ENCODE assay signal across 12 mouse cellular contexts in genomic region chr9:112227174-112227573, GRCm38 (mm10). TPM values are rescaled to one million over a fixed set of nuclear protein-coding genes. Genes with fewer than 3 reads are reported as not detected.
A peak's percentile ranks its signal among the peaks of the same experiment; 100 is the strongest.
DNase-seq lines count a peak whose midpoint lies in the region; ATAC-seq and TF ChIP-seq lines count a peak whose summit lies in the region.
"Had no signal": no experiment of that assay in that cellular context is flagged by ENCODE, and none has a peak within 500 bp of the region (broad histone marks: within the 10 kb centered on the region; RNA-seq: fewer than 3 reads in every experiment).

No protein-coding gene starts in this region.

- no peak for TF ChIP-seq CTCF in cerebellum, adult 2 months (IDR thresholded peaks at IDR 0.05; ENCODE audit: borderline replicate concordance, insufficient read depth, low read depth, low read length)

- no peak for TF ChIP-seq POLR2A in cerebellum, adult 2 months (IDR thresholded peaks at IDR 0.05; ENCODE audit: borderline replicate concordance, insufficient read depth, low read length)

- DNase-seq in cerebellum, adult 2 months = peak in 1 of 2 experiments; percentile 39
- DNase-seq in cerebellum, adult 9-11 months = no peak
- DNase-seq in heart, postnatal 14 days = no peak
- DNase-seq in liver, embryonic 13.5 days = no peak
- no peak for DNase-seq in liver
- DNase-seq in embryo, embryonic 10 days (ENCODE audit: low spot score) = no peak
- DNase-seq: gastrocnemius, postnatal 14 days; kidney, postnatal 14 days had no signal

- peaks cover 21% of the 10 kb centered on the region for H3K4me1 ChIP-seq in cerebellum, adult 2 months (ENCODE audit: control insufficient read depth, insufficient read depth, low read length)
- H3K4me1 ChIP-seq in heart, embryonic 14.5 days (ENCODE audit: control insufficient read depth in 2 of 2, insufficient read depth in 2 of 2, low read length in 2 of 2) = peaks cover 0 to 4% of the 10 kb centered on the region in 2 experiments; a peak in 1 of 4 replicates
- H3K4me1 ChIP-seq in liver, embryonic 13.5 days (replicated peaks) = peaks cover 5% of the 10 kb centered on the region; the same call in 1 of the 2 replicates

- H3K27me3 ChIP-seq in cerebellum, adult 2 months (ENCODE audit: control insufficient read depth, insufficient read depth, low read length) = no peaks in the 10 kb centered on the region
- peaks cover 10% of the 10 kb centered on the region for H3K27me3 ChIP-seq in heart, embryonic 14.5 days (ENCODE audit: control insufficient read depth, insufficient read depth, low read length)
- peaks cover 3% of the 10 kb centered on the region for H3K27me3 ChIP-seq in liver, embryonic 13.5 days

- H3K4me3 ChIP-seq in cerebellum, adult 2 months (replicated peaks; ENCODE audit: insufficient read depth, low read depth, low read length) = peak overlapping the region; percentile 10
- H3K4me3 ChIP-seq in heart, embryonic 14.5 days (ENCODE audit: control insufficient read depth in 1 of 2, insufficient read depth in 1 of 2, low read depth in 1 of 2, low read length in 2 of 2) = no peak overlapping the region
- H3K4me3 ChIP-seq in liver, embryonic 13.5 days (replicated peaks) = no peak overlapping the region

- no peak overlapping the region for H3K9ac ChIP-seq in heart, embryonic 14.5 days (ENCODE audit: low read length)
- no peak overlapping the region for H3K9ac ChIP-seq in liver, embryonic 13.5 days

- 20% methylated on average over 13 of the region's 13 CpGs for WGBS in cerebellum, adult 2 months
- 29% methylated on average over 13 of the region's 13 CpGs for WGBS in heart, embryonic 14.5 days
- WGBS in liver, embryonic 13.5 days (ENCODE audit: insufficient replicate concordance) = 36% methylated on average over 13 of the region's 13 CpGs

- H3K36me3 ChIP-seq in heart, embryonic 14.5 days (ENCODE audit: control insufficient read depth, insufficient read depth, low read length) = no peaks in the 10 kb centered on the region
- H3K36me3 ChIP-seq in liver, embryonic 13.5 days = no peaks in the 10 kb centered on the region

- H3K4me2 ChIP-seq in heart, embryonic 14.5 days (ENCODE audit: low read length) = 0 out of 2 replicates have a peak overlapping the region, but pooled peaks have one; percentile 29
- no peak overlapping the region for H3K4me2 ChIP-seq in liver, embryonic 13.5 days

- no peaks in the 10 kb centered on the region for H3K9me3 ChIP-seq in heart, embryonic 14.5 days (ENCODE audit: control insufficient read depth, low read length)
- no peaks in the 10 kb centered on the region for H3K9me3 ChIP-seq in liver, embryonic 13.5 days (replicated peaks)

- H3K27ac ChIP-seq in cerebellum, adult 2 months (ENCODE audit: insufficient read depth, low read length) = peak overlapping the region; percentile 24; the same call in 1 of the 2 replicates
- H3K27ac ChIP-seq in heart, embryonic 14.5 days (replicated peaks in 1 of 2; ENCODE audit: control insufficient read depth in 1 of 2, insufficient read depth in 1 of 2, low read depth in 2 of 2, low read length in 2 of 2) = peak overlapping the region in 1 of 2 experiments; percentile 29; a peak in 2 of 4 replicates
- no peak overlapping the region for H3K27ac ChIP-seq in liver, embryonic 13.5 days

- intact Hi-C loops in heart, postnatal 14 days (cut with DNase I) = no loop called here

- 0 out of 2 replicates have a peak, but pooled peaks have one; percentile 39 for ATAC-seq in heart, embryonic 14.5 days (ENCODE audit: insufficient number of reproducible peaks, insufficient read depth, low FRiP score, low read depth)
- peak; percentile 47 for ATAC-seq in liver, embryonic 13.5 days (ENCODE audit: low read depth)
- peak; percentile 85 for ATAC-seq in granulocyte monocyte progenitor cell, adult 5-6 weeks (replicated peaks; ENCODE audit: poor library complexity, severe bottlenecking)
- ATAC-seq: intestine, embryonic 16.5 days had no signal

RNA-seq across cellular contexts. Expression of gene Arpp21, which starts 8.6 kb away (rescaled TPM):
- 116 and 124 TPM in 2 replicates for polyA plus RNA-seq in cerebellum, adult 2 months (2012; rRNA removed)
- polyA plus RNA-seq in heart, embryonic 14.5 days (2014; fragmentation: Nextera tagmentation; extraction: Ambion mirVana) = 4.7 and 5.6 TPM in 2 replicates
- 1 to 10 TPM; 3.6 to 9.1 TPM for total RNA-seq in heart, postnatal 14 days (2021)
- 0.81 and 1.1 TPM in 2 replicates for polyA plus RNA-seq in liver, embryonic 13.5 days (2015; fragmentation: Nextera tagmentation; extraction: Ambion mirVana)
- 0.54 TPM in 1 of 2 replicates, not detected in the other for total RNA-seq in granulocyte monocyte progenitor cell, adult 5-6 weeks (2014; fragmentation: Nextera tagmentation)
- 0.05 and 0.09 TPM in 2 replicates for total RNA-seq in granulocyte monocyte progenitor cell, adult 5-6 weeks (2017)
- polyA plus RNA-seq: liver, adult 2 months had no signal

Comparison
In these comparisons a context has a peak if more than half of its experiments do, and no peak if none do; other contexts are left out.
1. RNA of gene Arpp21, which starts 8.6 kb away (polyA plus RNA-seq): 116 to 124 TPM in cerebellum, adult 2 months; 4.7 to 5.6 TPM in heart, embryonic 14.5 days and 0.81 to 1.1 TPM in liver, embryonic 13.5 days; every median in the first group is over 10 times any median in the second.
2. Peak in every context shown above with its lines, with median percentiles within 50 percentile points of each other: ATAC-seq.